Mouse (Mus musculus) embryonic facial prominence, embryonic 10.5 days (tissue): Measurements from ENCODE around the gene Spint3. TPM values are rescaled to one million over a fixed set of nuclear protein-coding genes. Genes with fewer than 3 reads are reported as not detected.
A peak's percentile ranks its signal among the peaks of the same experiment; 100 is the strongest.

Source experiments
- DNase-seq: peaks from one replicate; pipeline ENCODE4 v3.0.0-alpha.2; 2017; ENCODE audit warnings: low spot score
- H3K27ac ChIP-seq: fragments of 300-500 bp; sonication (generic); replicated peaks from 2 replicates; pipeline ENCODE4 v1.5.1; 2016; ENCODE audit warnings: mild to moderate bottlenecking
- H3K27me3 ChIP-seq: fragments of 300-500 bp; sonication (generic); replicated peaks from 2 replicates; pipeline ENCODE4 v1.6.1; 2016; ENCODE audit warnings: low read depth, mild to moderate bottlenecking; ENCODE audit not compliant: poor library complexity, severe bottlenecking
- H3K36me3 ChIP-seq: fragments of 300-500 bp; sonication (generic); replicated peaks from 2 replicates; pipeline ENCODE4 v1.6.1; 2016; ENCODE audit warnings: mild to moderate bottlenecking, moderate library complexity
- H3K4me1 ChIP-seq: fragments of 300-500 bp; sonication (generic); 2 replicates; pipeline ENCODE4 v1.6.1; 2016
- H3K4me3 ChIP-seq: fragments of 300-500 bp; sonication (generic); 2 replicates; pipeline ENCODE4 v1.5.1; 2016; ENCODE audit warnings: mild to moderate bottlenecking, moderate library complexity
- H3K9me3 ChIP-seq: fragments of 300-500 bp; sonication (generic); 2 replicates; pipeline ENCODE4 v1.6.1; 2016; ENCODE audit warnings: mild to moderate bottlenecking
- WGBS: fragments of 180-500 bp; shearing (Covaris S2); methylation state at CpG from one replicate; pipeline ENCODE4 v1.1.7; 2016; 5-methylcytosine and 5-hydroxymethylcytosine counted together
- polyA plus RNA-seq: library from polyadenylated mRNA; unstranded; fragments of >200 nt; fragmentation: Nextera tagmentation; extraction: Ambion mirVana; gene quantifications from 2 replicates; pipeline ENCODE4 v1.2.1, GENCODE M21; 2016

Gene Spint3
- polyA plus RNA-seq, 1 experiment from 2014 or later: not detected

GRCm38 (mm10) chr2:164566997-164567396, 6.3 kb downstream of the Spint3 start:
- no peaks in the 10 kb centered on the region for H3K9me3 ChIP-seq
- H3K4me1 ChIP-seq: peaks cover 26% of the 10 kb centered on the region
- no peak overlapping the region for H3K4me3 ChIP-seq
- H3K36me3 ChIP-seq: peaks cover 16% of the 10 kb centered on the region
- no peak overlapping the region for H3K27ac ChIP-seq
- WGBS: 87% methylated on average over 2 of the region's 2 CpGs
- no peak for DNase-seq
- peaks cover 11% of the 10 kb centered on the region; the same call in 1 of the 2 replicates for H3K27me3 ChIP-seq

- H3K9me3 ChIP-seq: no peaks in the 10 kb centered on the region
- H3K27ac ChIP-seq: peak overlapping the region; percentile 93
- peak overlapping the region; percentile 68; the same call in 1 of the 2 replicates for H3K4me3 ChIP-seq
- peaks cover 16% of the 10 kb centered on the region for H3K36me3 ChIP-seq
- DNase-seq: no peak
- peaks cover 26% of the 10 kb centered on the region for H3K4me1 ChIP-seq
- H3K27me3 ChIP-seq: peaks cover 21% of the 10 kb centered on the region; the same call in 1 of the 2 replicates
- WGBS: 80% methylated on average over 5 of the region's 5 CpGs
Measured at GRCm38 (mm10) chr2:164564346-164564745, 8.9 kb downstream of the Spint3 start.

- Histone ChIP-seq H3K27ac (peak overlapping the region; percentile 93), H3K4me3 (peak overlapping the region; percentile 68), H3K36me3 (peaks cover 16% of the 10 kb centered on the region), H3K9me3 (no peaks in the 10 kb centered on the region), H3K4me1 (peaks cover 30% of the 10 kb centered on the region), H3K27me3 (peaks cover 21% of the 10 kb centered on the region; the same call in 1 of the 2 replicates)
- under 1% methylated on average over 32 of the region's 32 CpGs for WGBS
- peak; percentile 86 for DNase-seq
Measured at GRCm38 (mm10) chr2:164563339-164564038, 9.8 kb downstream of the Spint3 start.

GRCm38 (mm10) chr2:164562391-164563188, 10.7 kb downstream of the Spint3 start, which contains the start of gene Wfdc2:
Gene Wfdc2, plus strand, starts transcription at chr2:164562413.
- Histone ChIP-seq H3K9me3 (no peaks in the 10 kb centered on the region), H3K36me3 (peaks cover 16% of the 10 kb centered on the region), H3K27ac (peak within 1 kb of the TSS; percentile 93), H3K27me3 (peaks cover 26% of the 10 kb centered on the region; the same call in 1 of the 2 replicates), H3K4me1 (peaks cover 30% of the 10 kb centered on the region), H3K4me3 (peak within 1 kb of the TSS; percentile 68)
- peak; percentile 56 for DNase-seq
- 2% methylated on average over 24 of the region's 24 CpGs for WGBS

- WGBS: 90% methylated on average over 8 of the region's 8 CpGs
- no peak for DNase-seq
- Histone ChIP-seq H3K36me3 (no peaks in the 10 kb centered on the region), H3K4me3 (no peak overlapping the region), H3K9me3 (no peaks in the 10 kb centered on the region), H3K4me1 (peaks cover 30% of the 10 kb centered on the region), H3K27ac (no peak overlapping the region), H3K27me3 (peaks cover 26% of the 10 kb centered on the region; the same call in 1 of the 2 replicates)
Measured at GRCm38 (mm10) chr2:164560106-164560505, 13.2 kb downstream of the Spint3 start.

- Histone ChIP-seq H3K4me1 (peaks cover 25% of the 10 kb centered on the region), H3K27ac (no peak overlapping the region; the same call in 1 of the 2 replicates), H3K36me3 (no peaks in the 10 kb centered on the region), H3K9me3 (no peaks in the 10 kb centered on the region), H3K27me3 (peaks cover 26% of the 10 kb centered on the region; the same call in 1 of the 2 replicates), H3K4me3 (no peak overlapping the region)
- peak; percentile 29 for DNase-seq
- WGBS: 42% methylated on average over 16 of the region's 16 CpGs
Measured at GRCm38 (mm10) chr2:164558991-164559645, 14.1 kb downstream of the Spint3 start.

- H3K4me1 ChIP-seq: peaks cover 18% of the 10 kb centered on the region
Measured at GRCm38 (mm10) chr2:164558426-164558825, 14.8 kb downstream of the Spint3 start.

GRCm38 (mm10) chr2:164551502-164551901, 21.8 kb downstream of the Spint3 start:
- Histone ChIP-seq H3K27ac (no peak overlapping the region), H3K4me3 (no peak overlapping the region), H3K9me3 (no peaks in the 10 kb centered on the region), H3K4me1 (peaks cover 17% of the 10 kb centered on the region), H3K27me3 (peaks cover 24% of the 10 kb centered on the region), H3K36me3 (no peaks in the 10 kb centered on the region)
- no peak for DNase-seq
- 87% methylated on average over 9 of the region's 9 CpGs for WGBS

More at GRCm38 (mm10) chr2:164558426-164558825, 14.8 kb downstream of the Spint3 start:
- no peak overlapping the region; the same call in 1 of the 2 replicates for H3K27ac ChIP-seq
- 85% methylated on average over 8 of the region's 8 CpGs for WGBS
- no peaks in the 10 kb centered on the region for H3K9me3 ChIP-seq
- H3K36me3 ChIP-seq: no peaks in the 10 kb centered on the region
- peaks cover 26% of the 10 kb centered on the region; the same call in 1 of the 2 replicates for H3K27me3 ChIP-seq
- no peak for DNase-seq
- no peak overlapping the region for H3K4me3 ChIP-seq

GRCm38 (mm10) chr2:164550895-164551269, 22.4 kb downstream of the Spint3 start:
- H3K4me3 ChIP-seq: no peak overlapping the region
- peaks cover 24% of the 10 kb centered on the region for H3K27me3 ChIP-seq
- 66% methylated on average over 2 of the region's 2 CpGs for WGBS
- no peak for DNase-seq
- peaks cover 17% of the 10 kb centered on the region for H3K4me1 ChIP-seq
- H3K27ac ChIP-seq: 0 out of 2 replicates have a peak overlapping the region, but pooled peaks have one; percentile 30
- H3K36me3 ChIP-seq: no peaks in the 10 kb centered on the region
- H3K9me3 ChIP-seq: no peaks in the 10 kb centered on the region

GRCm38 (mm10) chr2:164549963-164550894, 23.0 kb downstream of the Spint3 start:
- peak overlapping the region; percentile 35; the same call in 1 of the 2 replicates for H3K4me3 ChIP-seq
- peak overlapping the region; percentile 30; the same call in 1 of the 2 replicates for H3K27ac ChIP-seq
- 16% methylated on average over 10 of the region's 10 CpGs for WGBS
- peaks cover 20% of the 10 kb centered on the region for H3K4me1 ChIP-seq
- H3K36me3 ChIP-seq: no peaks in the 10 kb centered on the region
- no peaks in the 10 kb centered on the region for H3K9me3 ChIP-seq
- no peak for DNase-seq
- peaks cover 24% of the 10 kb centered on the region for H3K27me3 ChIP-seq

- H3K9me3 ChIP-seq: no peaks in the 10 kb centered on the region
- 45% methylated on average over 4 of the region's 4 CpGs for WGBS
- H3K36me3 ChIP-seq: no peaks in the 10 kb centered on the region
- peaks cover 28% of the 10 kb centered on the region for H3K4me1 ChIP-seq
- DNase-seq: no peak
- H3K27ac ChIP-seq: no peak overlapping the region
- no peak overlapping the region for H3K4me3 ChIP-seq
- peaks cover 24% of the 10 kb centered on the region for H3K27me3 ChIP-seq
Measured at GRCm38 (mm10) chr2:164549338-164549737, 23.9 kb downstream of the Spint3 start.
